Mouse (Mus musculus): ENCODE measurements around the gene Apex2. TPM values are rescaled to one million over a fixed set of nuclear protein-coding genes. Genes with fewer than 3 reads are reported as not detected.

Apex2 gene
- 10 to 100 TPM; 15.2 to 17.7 TPM for total RNA-seq (2021)
- long read RNA-seq, experiment 1, partial matches to known transcripts, result 0 of 5 reads
- long read RNA-seq, experiment 1, other reads (novel, unspliced or antisense), result 1 of 5 reads
- long read RNA-seq, experiment 2, partial matches to known transcripts, result 0 of 3 reads
- long read RNA-seq, experiment 2, other reads (novel, unspliced or antisense), result 0 of 3 reads

DNA sequence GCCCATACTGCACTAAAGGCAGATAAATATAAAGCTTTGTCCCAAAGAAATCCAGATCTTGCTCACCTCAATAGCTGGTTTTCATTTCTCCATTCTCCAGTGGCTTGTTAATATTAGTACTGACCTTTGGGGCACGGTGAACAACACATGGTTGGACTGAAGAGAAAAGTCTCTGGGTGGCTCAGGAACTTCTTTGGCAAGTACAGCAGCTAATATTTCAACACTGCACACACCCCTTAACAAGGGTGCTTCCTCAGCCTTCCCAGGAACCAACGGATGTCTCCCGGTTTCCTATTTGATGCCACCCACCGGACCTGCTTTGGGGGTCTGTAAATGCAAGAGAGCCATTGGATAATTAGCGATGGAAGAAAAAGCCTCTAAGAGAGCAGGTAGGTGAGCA lies at the start of gene Apex2:
TSS of gene Apex2 (minus strand) at position 173 of the 400 bp plus-strand sequence.
- DNase-seq (ENCODE audit: low spot score in 2 of 2), result no peak
- H3K27ac ChIP-seq, result no peak within 1 kb of the TSS
- H3K4me3 ChIP-seq, result peak within 1 kb of the TSS; percentile 64
- no peak for TF ChIP-seq CTCF (conservative IDR thresholded peaks at IDR 0.05)

DNA sequence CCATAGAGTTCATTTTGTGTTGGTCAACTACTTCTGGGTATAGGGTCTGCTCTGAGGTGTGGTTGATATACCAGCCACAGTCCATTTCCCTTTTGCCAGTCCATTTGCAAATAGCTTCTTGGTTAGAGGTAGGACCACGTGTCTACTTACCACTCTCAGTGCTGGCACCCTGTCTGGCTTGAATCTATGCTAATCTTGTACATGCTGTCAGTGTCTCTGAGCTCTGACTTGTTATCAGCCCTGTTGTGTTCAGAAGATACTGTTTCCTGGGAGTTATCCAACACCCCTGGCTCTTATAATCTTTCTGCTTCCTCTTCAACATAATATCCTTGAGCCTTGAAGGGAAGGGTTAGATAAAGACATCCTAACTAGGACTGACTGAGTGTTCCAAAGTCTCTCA lies 46.8 kb upstream of the Apex2 start:
- DNase-seq (ENCODE audit: low spot score in 2 of 2), result no peak
- no peak for TF ChIP-seq CTCF (conservative IDR thresholded peaks at IDR 0.05)

DNA sequence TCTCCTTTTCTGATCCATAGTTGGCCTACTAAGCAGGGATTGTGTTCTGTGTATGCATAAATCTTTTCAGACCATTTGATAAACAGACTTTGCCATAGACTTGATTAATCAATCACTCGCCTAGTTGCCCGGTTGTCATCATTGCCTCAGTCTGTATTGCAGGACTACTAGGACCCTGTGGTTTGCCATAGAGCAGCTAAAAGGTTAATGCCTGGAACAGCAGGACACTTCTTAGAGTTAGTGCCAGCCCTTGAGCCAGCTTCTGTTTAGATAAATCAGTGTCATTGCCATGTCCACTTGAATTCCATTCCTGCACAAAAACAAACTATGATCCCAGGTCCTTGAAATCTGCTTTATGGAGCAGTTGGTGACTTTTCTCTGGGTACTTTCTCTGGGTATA lies 9.2 kb upstream of the Apex2 start:
- Histone ChIP-seq H3K4me3 (no peak overlapping the region), H3K27ac (no peak overlapping the region)
- no peak for DNase-seq (ENCODE audit: low spot score in 2 of 2)
- no peak for TF ChIP-seq CTCF (conservative IDR thresholded peaks at IDR 0.05)

More for the DNA sequence above, 46.8 kb upstream of the Apex2 start:
- H3K4me3 ChIP-seq, result no peak overlapping the region
- no peak overlapping the region for H3K27ac ChIP-seq

DNA sequence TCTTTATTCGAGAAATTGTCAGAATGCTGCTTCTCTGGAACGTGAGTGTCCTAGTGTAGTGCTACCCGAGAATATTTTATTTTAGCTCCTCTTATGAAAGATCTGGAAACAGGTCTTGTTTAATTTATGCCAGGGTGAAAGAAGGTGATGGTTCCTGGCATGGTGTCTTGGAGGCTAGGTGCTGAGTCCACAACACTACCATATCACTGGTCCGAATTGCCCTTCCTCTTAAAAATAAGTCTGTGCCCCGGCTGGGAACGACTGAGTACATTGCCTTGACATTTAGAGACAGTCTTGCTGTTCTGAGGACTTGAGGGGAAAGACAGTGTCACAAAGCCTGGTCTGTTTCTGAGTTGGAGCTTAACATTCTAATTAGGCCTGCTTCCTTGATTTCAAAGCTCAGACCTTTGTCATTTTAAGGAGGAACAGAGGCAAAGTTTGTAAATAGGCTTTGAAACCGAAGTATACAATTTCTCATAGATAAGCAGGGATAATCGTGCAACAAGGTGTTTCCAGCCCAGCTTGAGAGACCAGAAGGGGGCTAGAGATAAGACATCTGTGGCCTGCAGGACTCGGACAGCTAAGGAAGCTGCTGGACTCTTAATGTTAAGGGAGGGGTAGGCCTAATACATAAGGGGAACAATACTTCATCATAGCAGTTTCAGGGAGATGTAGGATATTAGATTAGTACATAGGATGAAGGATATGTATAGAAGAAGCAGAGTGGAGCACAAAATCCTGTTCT lies 5.5 kb upstream of the Apex2 start:
- no peak for DNase-seq (ENCODE audit: low spot score in 2 of 2)
- Histone ChIP-seq H3K4me3 (no peak overlapping the region), H3K27ac (no peak overlapping the region)
- no peak for TF ChIP-seq CTCF (conservative IDR thresholded peaks at IDR 0.05)

DNA sequence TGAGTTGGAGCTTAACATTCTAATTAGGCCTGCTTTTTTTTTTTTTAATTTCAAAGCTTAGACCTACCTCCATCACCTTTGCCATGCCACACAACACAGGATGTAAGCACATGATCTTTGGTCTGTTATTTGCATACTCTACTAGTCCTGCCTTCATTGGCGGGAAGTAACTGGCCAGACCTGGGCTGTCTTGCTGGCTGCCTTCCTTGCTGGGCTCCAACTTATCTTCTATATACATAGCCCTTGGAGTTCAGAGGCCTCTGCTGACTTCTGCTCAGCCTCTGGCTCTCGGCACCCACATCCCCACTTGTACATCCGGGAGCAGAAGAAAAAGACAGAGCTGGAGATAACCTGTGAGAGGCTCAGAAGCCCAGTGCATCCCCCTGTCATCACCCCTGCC lies 4.5 kb upstream of the Apex2 start:
- no peak for DNase-seq (ENCODE audit: low spot score in 2 of 2)
- no peak overlapping the region for H3K4me3 ChIP-seq
- no peak overlapping the region for H3K27ac ChIP-seq
- TF ChIP-seq CTCF (conservative IDR thresholded peaks at IDR 0.05), result no peak

DNA sequence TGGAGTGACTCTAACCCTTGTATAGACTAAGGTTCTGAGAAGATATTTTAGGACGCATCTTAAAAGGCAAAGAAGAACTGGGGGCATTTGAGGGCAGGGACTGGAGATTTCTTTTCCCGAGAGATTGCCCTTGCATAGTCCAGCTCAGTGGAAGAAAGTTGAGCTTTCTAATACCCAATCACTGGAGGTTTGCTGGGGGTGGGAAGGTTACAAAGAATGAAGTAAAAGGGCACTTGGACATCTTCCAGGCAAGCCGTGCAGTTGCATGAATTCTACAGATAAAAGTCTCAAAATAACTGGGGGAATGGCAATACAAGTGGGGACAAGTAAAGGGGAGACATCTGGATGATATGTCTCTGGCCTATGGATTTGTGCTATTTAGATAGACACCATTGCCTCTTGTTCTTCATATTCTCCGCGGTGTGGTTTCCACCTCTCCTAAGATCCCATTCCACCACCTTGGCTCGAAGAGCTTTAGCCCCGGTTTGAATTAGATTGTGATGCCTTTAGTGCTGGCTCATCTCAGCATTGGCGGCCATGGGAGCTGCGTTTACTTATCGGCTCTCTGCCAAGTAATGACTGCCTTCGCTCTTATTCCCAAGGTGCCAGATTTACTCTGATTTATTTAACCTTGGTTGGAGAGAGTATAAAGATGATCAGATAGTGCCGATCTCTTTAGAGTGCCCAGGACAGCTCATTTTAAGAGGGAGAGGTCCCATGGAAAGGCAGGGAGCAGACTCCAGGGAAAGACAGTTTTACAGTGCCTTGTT lies 3.8 kb upstream of the Apex2 start:
- no peak overlapping the region for H3K4me3 ChIP-seq
- no peak for DNase-seq (ENCODE audit: low spot score in 2 of 2)
- no peak overlapping the region for H3K27ac ChIP-seq
- TF ChIP-seq CTCF (conservative IDR thresholded peaks at IDR 0.05), result no peak

DNA sequence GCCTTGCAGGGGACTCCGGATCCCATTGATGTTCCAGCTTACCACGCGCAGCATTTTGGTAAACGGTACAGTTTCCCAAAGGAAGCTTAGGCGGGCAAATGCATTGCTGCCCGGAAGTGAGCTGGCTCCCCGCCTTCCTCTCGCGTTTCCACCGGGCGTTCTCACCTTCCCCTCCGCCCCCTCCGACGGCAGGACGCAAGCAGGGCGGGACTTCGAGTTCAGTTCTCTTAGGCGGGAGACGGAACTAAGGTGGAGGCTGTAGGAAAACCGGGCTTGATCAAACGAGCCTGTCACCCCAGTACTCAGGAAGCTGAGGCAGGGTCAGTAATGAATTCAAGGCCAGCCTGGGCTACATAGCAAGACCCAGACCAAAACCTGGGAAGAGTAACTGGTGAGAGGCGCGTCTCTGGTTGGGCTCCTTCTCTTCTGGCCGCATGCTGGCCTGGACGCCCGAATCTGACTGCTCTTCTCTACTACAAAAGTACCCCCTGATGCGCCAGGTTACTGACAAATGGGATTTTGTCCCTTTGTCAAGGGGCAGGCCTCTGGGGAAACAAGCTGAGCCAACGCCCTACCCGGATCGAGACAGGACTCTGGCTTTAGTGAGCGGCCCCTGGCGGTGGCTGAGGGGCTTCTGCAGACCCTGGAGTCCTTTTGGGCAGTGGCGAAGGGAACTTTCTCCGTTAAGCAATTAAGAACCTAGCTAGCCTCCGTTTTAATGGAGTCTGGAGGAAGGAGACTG lies 1.5 kb downstream of the Apex2 start, which contains the start of gene Pfkfb1:
TSS of gene Pfkfb1 (plus strand) at position 207 of the 742 bp plus-strand sequence.
- peak; percentile 68 for TF ChIP-seq CTCF (conservative IDR thresholded peaks at IDR 0.05)
- DNase-seq (ENCODE audit: low spot score in 2 of 2), result peak; percentile 67 to 71
- peak within 1 kb of the TSS; percentile 64 for H3K4me3 ChIP-seq
- H3K27ac ChIP-seq, result peak within 1 kb of the TSS; percentile 81

DNA sequence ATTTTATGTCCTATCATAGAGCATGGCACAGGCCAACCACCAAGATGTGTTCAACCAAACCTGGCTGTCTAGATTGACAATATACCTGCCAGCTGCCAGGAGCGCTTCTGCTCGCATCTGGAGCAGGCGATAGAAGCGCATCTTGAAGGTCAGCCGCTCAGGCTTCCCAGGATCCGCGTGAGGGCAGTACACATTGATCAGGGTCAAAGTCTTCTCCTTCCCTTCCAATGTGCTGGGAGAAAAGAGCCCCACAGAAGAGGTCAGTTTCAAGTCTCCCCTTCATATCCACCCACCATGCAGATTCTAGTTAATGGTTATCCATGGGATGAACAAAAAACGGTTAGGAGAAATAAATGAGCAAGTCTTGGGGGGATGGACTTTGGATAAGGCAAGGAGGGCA lies 4.6 kb downstream of the Apex2 start:
- no peak for DNase-seq (ENCODE audit: low spot score in 2 of 2)
- no peak overlapping the region for H3K4me3 ChIP-seq
- no peak for TF ChIP-seq CTCF (conservative IDR thresholded peaks at IDR 0.05)
- H3K27ac ChIP-seq, result no peak overlapping the region

DNA sequence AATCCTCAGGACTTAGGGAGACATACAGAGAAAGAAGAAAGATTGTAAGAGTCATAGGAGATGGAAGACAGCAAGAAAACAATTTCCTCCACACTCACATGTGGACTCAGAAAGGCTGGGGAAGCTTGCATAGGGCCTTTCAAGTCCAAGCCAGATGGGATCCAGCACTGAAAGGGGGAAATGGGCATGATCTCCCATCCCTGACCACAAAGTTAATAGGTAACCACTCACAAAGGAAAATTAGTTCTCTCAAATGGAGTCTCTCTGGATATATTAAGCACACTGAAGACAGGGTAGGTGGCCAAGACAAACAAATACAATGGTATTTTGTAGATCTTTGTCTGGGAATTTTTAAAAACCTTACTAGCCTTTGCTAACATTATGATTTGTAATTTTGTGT lies 7.7 kb downstream of the Apex2 start:
- H3K4me3 ChIP-seq, result no peak overlapping the region
- DNase-seq (ENCODE audit: low spot score in 2 of 2), result no peak
- no peak overlapping the region for H3K27ac ChIP-seq
- no peak for TF ChIP-seq CTCF (conservative IDR thresholded peaks at IDR 0.05)

DNA sequence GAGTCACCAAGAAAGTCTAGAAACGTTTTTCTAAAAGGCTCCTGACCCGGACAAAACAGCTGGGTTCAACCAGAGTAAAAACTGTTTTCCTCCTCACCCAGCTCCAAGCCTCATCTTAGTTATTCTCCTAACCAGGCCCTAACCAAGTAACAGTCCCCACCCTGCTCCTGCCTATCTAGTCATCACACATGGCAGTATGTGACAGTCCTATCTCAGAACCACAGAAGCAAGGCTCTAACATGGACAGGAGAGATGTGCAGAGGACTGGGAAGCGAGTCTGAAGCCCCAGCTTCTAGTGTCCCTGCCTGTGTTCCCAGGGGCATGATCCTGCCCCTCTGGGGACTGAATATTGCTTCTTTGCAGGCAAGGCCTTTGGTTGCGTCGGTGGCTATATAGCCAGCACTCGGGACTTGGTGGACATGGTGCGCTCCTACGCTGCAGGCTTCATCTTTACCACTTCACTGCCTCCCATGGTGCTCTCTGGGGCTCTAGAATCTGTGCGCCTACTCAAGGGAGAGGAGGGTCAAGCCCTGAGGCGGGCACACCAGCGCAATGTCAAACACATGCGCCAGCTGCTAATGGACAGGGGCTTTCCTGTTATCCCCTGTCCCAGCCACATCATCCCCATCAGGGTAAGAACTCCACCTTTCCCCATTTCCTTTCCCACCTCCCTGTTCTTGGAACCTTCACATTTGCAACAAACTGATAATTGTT lies 24.9 kb downstream of the Apex2 start:
- no peak overlapping the region for H3K27ac ChIP-seq
- no peak for DNase-seq (ENCODE audit: low spot score in 2 of 2)
- TF ChIP-seq CTCF (conservative IDR thresholded peaks at IDR 0.05), result no peak

DNA sequence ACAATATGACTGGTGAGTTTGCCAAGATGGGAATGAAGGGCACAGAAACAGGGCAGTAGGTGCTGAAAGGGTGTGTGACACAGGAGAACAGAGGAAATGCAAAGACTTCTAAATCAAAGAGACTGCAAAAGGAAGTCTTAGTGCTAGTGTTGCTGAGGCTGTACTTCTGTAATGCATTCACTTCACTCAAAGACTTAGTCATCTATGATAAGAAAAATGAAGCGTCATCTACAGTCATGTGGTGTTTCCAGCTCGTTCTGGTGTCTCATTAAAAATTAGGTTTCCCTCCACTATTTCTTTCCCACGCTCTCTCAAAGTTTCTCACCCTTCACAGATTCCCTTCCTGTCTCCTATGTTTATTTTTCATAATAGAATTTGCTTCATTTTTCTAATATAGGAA lies 35.6 kb downstream of the Apex2 start:
- no peak overlapping the region for H3K4me3 ChIP-seq
- no peak overlapping the region for H3K27ac ChIP-seq
- DNase-seq (ENCODE audit: low spot score in 2 of 2), result no peak
- no peak for TF ChIP-seq CTCF (conservative IDR thresholded peaks at IDR 0.05)

More for the DNA sequence above, 24.9 kb downstream of the Apex2 start:
- H3K4me3 ChIP-seq, result no peak overlapping the region

DNA sequence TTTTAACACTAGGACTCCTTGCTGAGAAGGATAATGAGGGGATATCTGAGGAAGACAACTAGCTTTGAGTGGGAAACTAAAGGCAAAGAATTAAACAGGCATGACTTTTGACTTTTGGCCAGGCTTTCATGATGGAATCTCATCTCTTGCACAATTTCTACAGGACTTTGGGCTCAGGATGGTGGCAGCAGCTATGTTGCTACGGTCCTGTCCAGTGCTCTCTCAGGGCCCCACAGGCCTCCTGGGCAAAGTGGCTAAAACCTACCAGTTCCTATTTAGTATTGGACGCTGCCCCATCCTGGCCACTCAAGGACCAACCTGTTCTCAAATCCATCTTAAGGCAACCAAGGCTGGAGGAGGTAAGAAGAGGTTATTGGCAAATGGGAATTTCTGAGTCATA lies 37.7 kb downstream of the Apex2 start:
- no peak for DNase-seq (ENCODE audit: low spot score in 2 of 2)
- Histone ChIP-seq H3K4me3 (no peak overlapping the region), H3K27ac (no peak overlapping the region)
- TF ChIP-seq CTCF (conservative IDR thresholded peaks at IDR 0.05), result no peak

All from layer of hippocampus, adult 2 months (tissue).